29 mouse cellular contexts compared by ENCODE assay signal in the genomic region with DNA sequence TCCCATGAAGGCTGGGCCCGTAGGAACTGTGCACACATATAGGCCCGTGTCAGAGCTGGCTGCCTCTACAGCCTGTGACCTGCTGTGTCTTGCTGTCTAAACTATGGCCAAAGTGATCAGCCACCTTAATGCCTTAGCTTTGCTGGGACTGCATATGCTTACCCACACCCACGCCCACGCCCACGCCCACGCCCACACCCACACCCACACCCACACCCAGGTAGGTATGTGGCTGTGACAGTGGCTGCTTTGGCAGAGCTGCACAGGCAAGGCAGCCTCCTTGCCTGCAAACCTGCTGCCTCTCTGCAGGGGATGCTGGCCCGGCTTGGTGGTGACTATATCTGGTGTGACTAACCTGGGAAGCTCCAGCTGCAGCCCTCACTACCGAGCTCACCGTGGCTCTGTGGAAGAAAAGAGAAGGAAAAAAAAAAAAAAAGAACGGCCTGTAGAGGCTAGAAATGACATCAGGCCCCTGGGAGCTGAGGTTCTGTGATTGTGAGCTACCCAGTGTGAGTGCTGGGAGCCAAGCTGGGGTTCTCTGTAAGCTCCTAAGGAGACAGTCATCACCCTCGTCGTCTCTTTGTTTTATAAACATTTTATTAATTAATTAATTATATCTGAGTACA. TPM values are rescaled to one million over a fixed set of nuclear protein-coding genes. Genes with fewer than 3 reads are reported as not detected.
DNase-seq lines count a peak whose midpoint lies in the region; ATAC-seq and TF ChIP-seq lines count a peak whose summit lies in the region.
"Had no signal": no experiment of that assay in that cellular context is flagged by ENCODE, and none has a peak within 500 bp of the region (broad histone marks: within the 10 kb centered on the region; RNA-seq: fewer than 3 reads in every experiment).

No protein-coding gene starts in this region.

- intact Hi-C loops in gastrocnemius, adult 2 months (cut with DNase I): no loop called here

- no peaks in the 10 kb centered on the region for H3K36me3 ChIP-seq in embryonic facial prominence, embryonic 12.5 days
- H3K36me3 ChIP-seq in embryonic facial prominence, embryonic 10.5 days (replicated peaks): no peaks in the 10 kb centered on the region
- peaks cover 2% of the 10 kb centered on the region; the same call in 1 of the 2 replicates for H3K36me3 ChIP-seq in erythroblast, embryonic 14.5 days (ENCODE audit: control insufficient read depth)
- no peaks in the 10 kb centered on the region for H3K36me3 ChIP-seq in liver, embryonic 15.5 days (replicated peaks)
- no peaks in the 10 kb centered on the region for H3K36me3 ChIP-seq in stomach, embryonic 16.5 days (ENCODE audit: control insufficient read depth, insufficient read depth, low read length)
- H3K36me3 ChIP-seq: hindbrain, embryonic 10.5 days; hindbrain, embryonic 15.5 days; neural tube, embryonic 15.5 days had no signal

- H3K27me3 ChIP-seq in embryonic facial prominence, embryonic 12.5 days: no peaks in the 10 kb centered on the region
- H3K27me3 ChIP-seq in embryonic facial prominence, embryonic 10.5 days (replicated peaks; ENCODE audit: low read depth, poor library complexity, severe bottlenecking): no peaks in the 10 kb centered on the region
- peaks cover 9% of the 10 kb centered on the region; the same call in 1 of the 2 replicates for H3K27me3 ChIP-seq in erythroblast, embryonic 14.5 days (ENCODE audit: control insufficient read depth)
- H3K27me3 ChIP-seq in liver, embryonic 15.5 days: peaks cover 12% of the 10 kb centered on the region
- no peaks in the 10 kb centered on the region for H3K27me3 ChIP-seq in stomach, embryonic 16.5 days (ENCODE audit: control insufficient read depth, insufficient read depth, low read length)
- H3K27me3 ChIP-seq: hindbrain, embryonic 15.5 days; neural tube, embryonic 15.5 days had no signal

- no peak for DNase-seq in embryonic facial prominence, embryonic 10.5 days (ENCODE audit: low spot score)
- DNase-seq in gastrocnemius, adult 2 months: no peak
- DNase-seq in embryo, embryonic 10.5 days (ENCODE audit: low spot score): no peak
- no peak for DNase-seq in spleen, adult 12 weeks (ENCODE audit: low spot score)
- DNase-seq: cerebellum, adult 11 months; cerebellum, adult 9-10 months; cerebellum, postnatal 36 days; embryo, embryonic 11 days; gastrocnemius, postnatal 14 days; heart, postnatal 14 days; kidney, adult 11 months; kidney, postnatal 14 days; layer of hippocampus, adult 9-11 months; lung, postnatal 36 days; midbrain, embryonic 14.5 days; right cerebral cortex, postnatal 25 days; thymus, postnatal 14 days had no signal

- H3K4me1 ChIP-seq in embryonic facial prominence, embryonic 12.5 days: 0 out of 2 replicates have a peak, but pooled peaks cover 3% of the 10 kb centered on the region
- H3K4me1 ChIP-seq in embryonic facial prominence, embryonic 10.5 days: peaks cover 18% of the 10 kb centered on the region
- H3K4me1 ChIP-seq in erythroblast, embryonic 14.5 days (ENCODE audit: control insufficient read depth): peaks cover 67% of the 10 kb centered on the region
- peaks cover 51% of the 10 kb centered on the region for H3K4me1 ChIP-seq in liver, embryonic 15.5 days (replicated peaks)
- no peaks in the 10 kb centered on the region for H3K4me1 ChIP-seq in stomach, embryonic 16.5 days (ENCODE audit: control insufficient read depth, insufficient read depth, low read length)

- WGBS in embryonic facial prominence, embryonic 12.5 days: 85% methylated on average over 12 of the region's 12 CpGs
- WGBS in embryonic facial prominence, embryonic 10.5 days: 84% methylated on average over 12 of the region's 12 CpGs
- WGBS in liver, embryonic 15.5 days (ENCODE audit: insufficient replicate concordance): 66% methylated on average over 12 of the region's 12 CpGs
- whole genome bisulfite sequencing in stomach, embryonic 16.5 days: 74% methylated on average over 12 of the region's 12 CpGs

- H3K27ac ChIP-seq in embryonic facial prominence, embryonic 12.5 days: no peak overlapping the region
- H3K27ac ChIP-seq in embryonic facial prominence, embryonic 10.5 days (replicated peaks): no peak overlapping the region
- H3K27ac ChIP-seq in liver, embryonic 15.5 days (replicated peaks): peak overlapping the region; percentile 19; the same call in 1 of the 2 replicates
- H3K27ac ChIP-seq in stomach, embryonic 16.5 days (ENCODE audit: low read length): no peak overlapping the region
- no peak overlapping the region for H3K27ac ChIP-seq in gastrocnemius, adult 2 months
- H3K27ac ChIP-seq: hindbrain, embryonic 10.5 days; hindbrain, embryonic 15.5 days; neural tube, embryonic 15.5 days had no signal

- no peak for TF ChIP-seq CTCF in gastrocnemius, adult 2 months (IDR thresholded peaks at IDR 0.05)

- ATAC-seq in embryonic facial prominence, embryonic 12.5 days (ENCODE audit: insufficient number of reproducible peaks, insufficient read depth, low FRiP score, low TSS enrichment): 0 out of 2 replicates have a peak, but pooled peaks have one; percentile 9
- ATAC-seq in liver, embryonic 15.5 days (ENCODE audit: insufficient read depth): peak; percentile 75
- ATAC-seq in stomach, embryonic 16.5 days (ENCODE audit: insufficient read depth, low FRiP score): peak; percentile 62; the same call in 1 of the 2 replicates
- ATAC-seq: forebrain, embryonic 14.5 days; inflammation-experienced regulatory T-cells, adult 6 months had no signal

- H3K9me3 ChIP-seq in embryonic facial prominence, embryonic 12.5 days: no peaks in the 10 kb centered on the region
- H3K9me3 ChIP-seq in embryonic facial prominence, embryonic 10.5 days: no peaks in the 10 kb centered on the region
- H3K9me3 ChIP-seq in erythroblast, embryonic 14.5 days (ENCODE audit: control insufficient read depth, low read length): peaks cover 10% of the 10 kb centered on the region
- no peaks in the 10 kb centered on the region for H3K9me3 ChIP-seq in liver, embryonic 15.5 days (replicated peaks)
- H3K9me3 ChIP-seq in stomach, embryonic 16.5 days (replicated peaks; ENCODE audit: control insufficient read depth, low read length): no peaks in the 10 kb centered on the region
- H3K9me3 ChIP-seq: hindbrain, embryonic 10.5 days; hindbrain, embryonic 15.5 days; neural tube, embryonic 15.5 days had no signal

- H3K9ac ChIP-seq in embryonic facial prominence, embryonic 12.5 days: no peak overlapping the region
- no peak overlapping the region for H3K9ac ChIP-seq in liver, embryonic 15.5 days
- H3K9ac ChIP-seq in stomach, embryonic 16.5 days (ENCODE audit: low read length): no peak overlapping the region
- H3K9ac ChIP-seq: hindbrain, embryonic 15.5 days; neural tube, embryonic 15.5 days had no signal

- H3K4me2 ChIP-seq in embryonic facial prominence, embryonic 12.5 days (replicated peaks): no peak overlapping the region
- peak overlapping the region; percentile 50 for H3K4me2 ChIP-seq in liver, embryonic 15.5 days
- no peak overlapping the region for H3K4me2 ChIP-seq in stomach, embryonic 16.5 days (ENCODE audit: low read depth, low read length)
- H3K4me2 ChIP-seq: hindbrain, embryonic 15.5 days; neural tube, embryonic 15.5 days had no signal

- H3K4me3 ChIP-seq in embryonic facial prominence, embryonic 12.5 days: no peak overlapping the region
- no peak overlapping the region for H3K4me3 ChIP-seq in embryonic facial prominence, embryonic 10.5 days
- peak overlapping the region; percentile 34 for H3K4me3 ChIP-seq in erythroblast, embryonic 14.5 days (replicated peaks)
- H3K4me3 ChIP-seq in liver, embryonic 15.5 days (replicated peaks): peak overlapping the region; percentile 11; the same call in 1 of the 2 replicates
- no peak overlapping the region for H3K4me3 ChIP-seq in stomach, embryonic 16.5 days (replicated peaks; ENCODE audit: low read length)
- H3K4me3 ChIP-seq in gastrocnemius, adult 2 months: no peak overlapping the region
- H3K4me3 ChIP-seq: hindbrain, embryonic 10.5 days; hindbrain, embryonic 15.5 days; megakaryocyte, embryonic 14.5 days; neural tube, embryonic 15.5 days had no signal

RNA-seq across cellular contexts. Expression of a gene that starts 16.2 kb away (rescaled TPM):
- 0.13 and 0.35 TPM in 2 replicates for polyA plus RNA-seq in embryonic facial prominence, embryonic 12.5 days (2016; fragmentation: Nextera tagmentation; extraction: Ambion mirVana)
- not detected in 2 replicates for polyA plus RNA-seq in embryonic facial prominence, embryonic 10.5 days (2016; fragmentation: Nextera tagmentation; extraction: Ambion mirVana)
- polyA plus RNA-seq in erythroblast, embryonic 14.5 days (2012): 0.03 TPM in 1 of 2 replicates, not detected in the other
- 0.18 and 0.22 TPM in 2 replicates for polyA plus RNA-seq in liver, embryonic 15.5 days (2015; fragmentation: Nextera tagmentation; extraction: Ambion mirVana)
- 0.34 and 1.3 TPM in 2 replicates for polyA plus RNA-seq in stomach, embryonic 16.5 days (2015; fragmentation: Nextera tagmentation; extraction: Ambion mirVana)
- total RNA-seq in gastrocnemius, adult 2 months (2021): 10 to 100 TPM; 30.9 to 84.2 TPM
- total RNA-seq: granulocyte monocyte progenitor cell, adult 5-6 weeks; liver, adult 2 months had no signal
- polyA plus RNA-seq: inflammation-experienced regulatory T-cells, adult 6 months; liver, adult 2 months had no signal

RNA-seq across cellular contexts. Expression of a gene that starts 20.5 kb away (rescaled TPM):
- 30.9 and 35.4 TPM in 2 replicates for polyA plus RNA-seq in embryonic facial prominence, embryonic 12.5 days (2016; fragmentation: Nextera tagmentation; extraction: Ambion mirVana)
- polyA plus RNA-seq in embryonic facial prominence, embryonic 10.5 days (2016; fragmentation: Nextera tagmentation; extraction: Ambion mirVana): 18.8 and 20.0 TPM in 2 replicates
- polyA plus RNA-seq in erythroblast, embryonic 14.5 days (2012): 6.5 and 8.0 TPM in 2 replicates
- 4.4 and 5.1 TPM in 2 replicates for polyA plus RNA-seq in liver, embryonic 15.5 days (2015; fragmentation: Nextera tagmentation; extraction: Ambion mirVana)
- 8.2 and 9.5 TPM in 2 replicates for polyA plus RNA-seq in stomach, embryonic 16.5 days (2015; fragmentation: Nextera tagmentation; extraction: Ambion mirVana)
- 10 to 100 TPM; 22.4 to 23.9 TPM for total RNA-seq in gastrocnemius, adult 2 months (2021)

RNA-seq across cellular contexts. Expression of a gene that starts 50.1 kb away (rescaled TPM):
- polyA plus RNA-seq in embryonic facial prominence, embryonic 12.5 days (2016; fragmentation: Nextera tagmentation; extraction: Ambion mirVana): 340 and 372 TPM in 2 replicates
- polyA plus RNA-seq in embryonic facial prominence, embryonic 10.5 days (2016; fragmentation: Nextera tagmentation; extraction: Ambion mirVana): 407 and 410 TPM in 2 replicates
- 24.0 and 25.9 TPM in 2 replicates for polyA plus RNA-seq in erythroblast, embryonic 14.5 days (2012)
- 135 and 146 TPM in 2 replicates for polyA plus RNA-seq in liver, embryonic 15.5 days (2015; fragmentation: Nextera tagmentation; extraction: Ambion mirVana)
- 243 and 267 TPM in 2 replicates for polyA plus RNA-seq in stomach, embryonic 16.5 days (2015; fragmentation: Nextera tagmentation; extraction: Ambion mirVana)
- total RNA-seq in gastrocnemius, adult 2 months (2021): 100 to 1,000 TPM; 405 to 424 TPM

Comparison
In these comparisons a context has a peak if more than half of its experiments do, and no peak if none do; other contexts are left out.
1. ATAC-seq: peak in every context shown above with its lines; median percentile 75 in liver, embryonic 15.5 days; 62 in stomach, embryonic 16.5 days; 9 in embryonic facial prominence, embryonic 12.5 days.
2. H3K4me3 ChIP-seq: peak in erythroblast, embryonic 14.5 days (single experiment) and liver, embryonic 15.5 days (single experiment); none in embryonic facial prominence, embryonic 12.5 days (single experiment), embryonic facial prominence, embryonic 10.5 days (single experiment), stomach, embryonic 16.5 days (single experiment) and gastrocnemius, adult 2 months (single experiment).